Mouse (Mus musculus) bone marrow, adult 2 months (tissue): ENCODE data around the gene Nprl3.

Experiments
- CTCF ChIP-seq: fragments of 200-500 bp; IDR thresholded peaks from 2 replicates; pipeline ENCODE4 v1.5.1; 2011; ENCODE audit warnings: low read length, control low read depth; ENCODE audit not compliant: control insufficient read depth, insufficient read depth
- POLR2A ChIP-seq: fragments of 200-500 bp; IDR thresholded peaks from 2 replicates; pipeline ENCODE4 v1.6.1; 2011; ENCODE audit warnings: low read depth, mild to moderate bottlenecking, control low read depth, low read length, borderline replicate concordance; ENCODE audit not compliant: control insufficient read depth

DNA sequence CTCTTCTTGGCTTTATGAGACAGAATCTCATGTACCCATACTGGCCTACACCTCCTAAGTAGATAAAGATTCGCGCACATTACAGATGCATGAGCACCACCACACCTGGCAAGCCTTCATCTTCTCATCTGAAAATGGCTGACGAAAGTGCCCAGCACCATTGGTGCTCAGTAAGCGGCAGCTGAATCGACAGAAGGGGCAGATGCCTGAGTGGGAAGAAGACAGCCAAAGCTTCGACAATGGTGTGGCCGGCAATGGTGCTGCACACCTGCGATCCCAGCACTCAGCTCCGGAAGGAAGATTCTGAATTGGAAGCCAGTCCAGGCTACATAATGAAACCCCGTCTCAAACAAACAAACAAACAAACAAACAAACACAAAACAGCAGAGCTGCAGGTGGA, 48.2 kb downstream of the Nprl3 start:
- TF ChIP-seq CTCF (no peak), POLR2A (no peak)
